Mouse (Mus musculus) hematopoietic stem cell, adult 5-6 weeks (primary cell): ENCODE measurements around the gene Sass6. TPM values are rescaled to one million over a fixed set of nuclear protein-coding genes. Genes with fewer than 3 reads are reported as not detected.
A peak's percentile ranks its signal among the peaks of the same experiment; 100 is the strongest.
"Not testable (repeated sequence)": the region's sequence is repeated elsewhere in the genome, so short reads cannot be mapped to it uniquely, and the experiment has no call there.

Experiments used
- ATAC-seq, 2 experiments: fragments of 125-278 bp in 1 of 2; replicated peaks in 1 of 2; 2 replicates each; pipeline ENCODE4 v1.8.0; 2016 to 2017; ENCODE audit warnings: inconsistent platforms in 2 of 2, mild to moderate bottlenecking in 2 of 2, moderate number of reproducible peaks in 2 of 2, low read depth in 1 of 2, moderate TSS enrichment in 1 of 2; ENCODE audit not compliant: low FRiP score in 2 of 2, poor library complexity in 2 of 2, severe bottlenecking in 2 of 2, insufficient read depth in 1 of 2, low TSS enrichment in 1 of 2
- total RNA-seq: library from RNA; stranded (forward); fragments of 172-1452, 232-1000 nt; gene quantifications from 2 replicates; pipeline ENCODE4 v1.2.3, GENCODE M21; 2017

Sass6 gene
- 34.1 and 43.9 TPM in 2 replicates for total RNA-seq

- ATAC-seq: peak; percentile 97 to 98
Measured at GRCm38 (mm10) chr3:116594728-116595602, at the start of gene Sass6. Sass6 (plus strand) TSS chr3:116594982.

DNA sequence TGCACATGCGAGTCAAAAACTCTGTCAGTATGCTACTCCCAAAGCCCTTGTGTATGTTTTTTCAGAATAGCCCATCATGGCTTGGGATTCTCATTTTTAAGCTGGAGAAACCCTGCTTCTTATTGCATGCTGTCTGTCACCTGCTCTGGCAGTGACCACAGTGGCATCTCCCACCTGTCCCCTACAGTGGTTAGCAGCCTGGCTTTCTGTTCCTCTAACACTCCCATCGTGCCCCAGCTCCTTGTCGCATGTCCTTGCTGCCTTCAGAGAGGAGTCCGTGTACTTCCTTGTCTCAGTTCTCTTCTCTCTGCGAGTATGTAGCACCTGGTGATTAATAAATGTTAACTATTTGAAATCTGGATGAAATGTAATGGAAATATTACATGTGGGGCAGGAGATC, 47.4 kb upstream of the Sass6 start:
- ATAC-seq: no peak

DNA sequence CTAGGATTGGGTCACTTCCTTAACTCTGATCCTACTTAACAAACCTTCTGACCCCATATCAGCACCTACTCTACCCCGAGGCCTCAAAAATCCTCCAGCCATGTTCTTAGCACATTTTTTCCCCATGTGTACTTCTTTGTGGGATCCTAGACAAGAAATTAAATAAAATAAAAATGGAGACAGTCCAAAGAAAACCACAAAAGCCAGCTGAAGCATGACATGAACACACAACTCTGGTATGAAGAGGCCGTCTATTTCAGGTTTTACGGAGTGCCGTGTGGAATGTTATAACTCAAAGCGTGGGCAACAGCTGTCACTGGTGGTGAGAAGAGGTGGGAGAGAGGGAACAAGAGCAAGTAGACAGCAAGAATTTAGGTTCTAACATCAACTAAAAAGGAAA, 43.4 kb upstream of the Sass6 start:
- ATAC-seq: no peak

DNA sequence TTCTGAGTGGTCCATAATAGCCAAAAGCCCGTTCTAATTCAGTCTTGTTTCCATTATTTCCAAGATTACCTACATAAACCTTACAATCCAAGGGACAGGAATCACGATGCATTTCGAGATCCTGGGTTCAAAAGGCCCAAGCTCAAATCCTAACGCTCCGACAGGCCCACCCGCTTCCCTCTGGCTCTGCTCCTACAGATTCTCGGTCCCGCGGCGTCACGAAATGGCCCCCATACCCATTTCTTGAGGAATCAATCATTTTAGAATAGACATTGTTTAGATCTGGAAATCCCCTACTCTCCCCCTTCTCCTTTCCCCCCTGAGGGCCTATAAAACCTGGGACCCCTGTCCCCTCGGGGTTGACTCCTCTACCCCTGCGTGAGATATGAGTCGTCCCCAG, 33.5 kb upstream of the Sass6 start:
- not testable (repeated sequence) for ATAC-seq

DNA sequence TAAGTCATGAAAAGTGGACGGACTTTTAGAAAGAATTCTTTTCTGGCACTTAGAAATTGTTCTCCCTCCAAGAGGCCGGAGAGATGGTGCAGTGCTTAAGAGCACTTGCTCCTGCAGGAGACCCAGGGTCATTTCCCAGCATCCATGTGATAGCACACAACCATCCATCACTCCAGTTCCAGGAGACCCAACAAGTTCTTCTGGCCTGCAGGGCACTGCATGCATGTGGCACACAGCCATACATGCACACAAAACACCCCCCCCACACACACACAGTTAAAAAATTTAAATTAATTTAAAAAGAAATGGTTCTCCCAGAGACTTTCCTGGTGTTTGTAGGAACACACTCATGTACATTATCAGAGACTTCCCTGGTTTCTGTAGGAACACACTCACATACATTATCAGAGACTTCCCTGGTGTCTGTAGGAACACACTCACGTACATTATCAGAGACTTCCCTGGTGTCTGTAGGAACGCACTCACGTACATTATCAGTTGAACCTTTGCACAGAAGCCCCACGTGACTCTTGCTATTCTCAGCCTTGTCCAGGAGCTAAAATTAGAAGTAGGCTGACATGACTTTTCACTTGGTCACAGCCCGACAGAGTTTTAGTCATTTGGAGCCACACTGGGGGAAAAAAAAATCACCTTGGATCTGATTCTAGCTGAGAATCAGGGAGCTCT, 32.2 kb upstream of the Sass6 start, which contains the start of gene Lrrc39:
Gene Lrrc39, plus strand, starts transcription at position 566 of the 687 bp plus-strand sequence.
- peak; percentile 56 to 80 for ATAC-seq

GRCm38 (mm10) chr3:116563095-116563492, 31.7 kb upstream of the Sass6 start:
- peak in 1 of 2 experiments; percentile 38; a peak in 1 of 4 replicates for ATAC-seq

DNA sequence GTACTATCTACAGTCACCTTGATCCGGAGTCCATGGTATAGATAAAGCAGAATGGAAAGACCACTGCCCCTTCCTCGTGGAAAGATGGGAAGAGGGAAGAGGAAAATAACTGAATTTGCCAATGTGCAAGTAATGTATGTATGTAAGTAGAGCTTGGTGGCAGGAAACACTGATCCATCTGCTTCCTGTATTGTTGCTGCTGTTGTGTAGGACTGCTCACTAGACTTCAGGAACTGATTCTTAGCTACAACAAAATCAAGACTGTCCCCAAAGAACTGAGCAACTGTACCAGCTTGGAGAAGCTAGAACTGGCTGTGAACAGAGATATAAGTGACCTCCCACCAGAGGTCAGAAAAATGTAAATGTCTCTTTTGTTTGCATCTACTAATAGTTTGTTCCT, 24.2 kb upstream of the Sass6 start:
- ATAC-seq: peak; percentile 58 to 71

DNA sequence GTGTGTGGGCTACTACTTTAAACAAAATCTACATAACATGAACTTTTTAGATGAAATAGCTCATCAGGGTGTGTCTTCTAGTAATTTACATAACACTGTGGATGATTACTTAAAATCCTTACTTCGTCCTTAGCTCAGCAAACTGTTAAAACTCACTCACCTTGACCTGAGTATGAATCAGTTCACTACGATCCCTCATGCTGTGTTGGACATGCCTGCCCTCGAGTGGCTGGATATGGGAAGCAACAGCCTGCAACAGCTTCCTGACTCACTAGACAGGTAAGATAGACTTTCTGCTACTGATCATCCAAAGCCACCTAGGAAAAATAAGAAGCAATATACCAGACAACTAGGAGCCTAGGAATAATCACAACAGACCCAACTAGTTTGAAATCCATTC, 17.5 kb upstream of the Sass6 start:
- peak in 1 of 2 experiments; percentile 32; a peak in 1 of 4 replicates for ATAC-seq

- ATAC-seq: no peak
Measured at GRCm38 (mm10) chr3:116582201-116582600, 12.6 kb upstream of the Sass6 start.

DNA sequence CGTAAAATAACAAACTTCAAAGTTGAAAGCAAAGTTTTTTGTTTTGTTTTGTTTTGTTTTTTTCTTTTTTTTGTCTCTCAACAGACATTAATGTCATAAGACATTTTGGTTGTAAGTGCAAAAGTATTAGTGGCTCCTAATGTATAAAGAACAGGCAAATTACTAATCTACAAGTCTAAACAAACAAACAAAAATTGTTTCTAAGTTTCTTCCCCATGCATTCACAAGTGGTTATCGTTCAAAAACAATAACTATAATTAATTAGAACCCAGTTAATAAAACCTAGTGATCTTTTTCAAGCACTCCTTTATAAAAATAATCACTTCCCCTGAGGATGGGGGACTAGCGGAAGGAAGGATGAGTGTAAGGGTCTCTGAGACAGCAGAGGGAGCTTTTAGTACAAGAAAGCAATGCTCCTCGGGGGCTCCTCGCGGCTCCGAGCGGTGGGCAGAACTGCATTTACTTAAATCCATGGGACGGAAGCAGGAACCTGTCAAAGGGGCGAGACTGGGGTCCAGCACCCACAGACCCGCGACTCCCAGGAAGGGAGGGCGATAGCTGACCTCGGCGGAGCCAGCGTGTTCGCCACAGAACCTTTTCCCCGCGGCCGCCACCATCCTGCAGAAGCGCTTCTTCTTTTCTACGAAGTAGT, 580 bp upstream of the Sass6 start:
- ATAC-seq: peak; percentile 55 to 61

- ATAC-seq: no peak
Measured at GRCm38 (mm10) chr3:116595603-116595991, 815 bp downstream of the Sass6 start.

GRCm38 (mm10) chr3:116599705-116600104, 4.9 kb downstream of the Sass6 start:
- ATAC-seq: no peak

DNA sequence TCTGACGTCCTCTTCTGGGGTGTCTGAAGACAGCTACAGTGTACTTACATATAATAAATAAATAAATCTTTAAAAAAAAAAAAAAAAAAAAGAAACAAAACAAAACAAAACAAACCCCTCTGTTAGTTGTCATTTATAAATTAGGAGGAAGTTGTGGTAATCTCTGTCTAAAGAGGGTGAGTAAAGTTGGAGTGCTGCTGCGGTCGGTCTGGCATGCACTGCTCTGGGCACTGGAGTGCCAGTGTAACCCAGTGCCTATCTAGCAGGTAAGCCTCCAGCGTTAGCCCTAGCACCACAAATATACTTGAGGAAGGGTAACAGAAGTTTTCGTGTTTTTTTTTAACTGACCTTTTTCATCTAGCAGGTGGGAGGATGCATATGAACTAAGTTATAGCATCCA, 6.2 kb downstream of the Sass6 start:
- peak; percentile 85 to 87 for ATAC-seq

DNA sequence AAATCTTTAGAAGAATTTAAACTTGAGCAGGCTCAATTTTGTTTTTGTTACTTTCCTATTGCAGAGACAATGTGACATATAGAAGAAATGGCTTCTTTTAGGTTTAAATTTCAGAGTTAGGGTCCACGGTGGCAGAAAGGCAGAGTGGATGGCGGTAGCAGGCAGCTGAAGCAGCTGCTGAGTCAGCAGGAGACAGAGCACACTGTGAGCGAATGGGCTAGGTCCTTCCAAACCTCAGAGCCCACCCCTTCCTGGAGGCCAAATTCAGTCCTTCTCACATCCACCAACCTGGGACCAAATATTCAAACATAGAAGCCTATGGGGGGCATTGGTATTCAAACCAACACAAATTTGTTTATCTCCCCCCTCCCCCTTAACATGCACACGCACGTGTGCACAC, 7.0 kb downstream of the Sass6 start:
- ATAC-seq: peak in 1 of 2 experiments; percentile 56; a peak in 2 of 4 replicates

GRCm38 (mm10) chr3:116604570-116604969, 9.8 kb downstream of the Sass6 start:
- ATAC-seq: no peak

- no peak for ATAC-seq
Measured at GRCm38 (mm10) chr3:116614295-116614892, 19.6 kb downstream of the Sass6 start, which contains the start of gene Trmt13. Trmt13 (minus strand) TSS chr3:116614587.

DNA sequence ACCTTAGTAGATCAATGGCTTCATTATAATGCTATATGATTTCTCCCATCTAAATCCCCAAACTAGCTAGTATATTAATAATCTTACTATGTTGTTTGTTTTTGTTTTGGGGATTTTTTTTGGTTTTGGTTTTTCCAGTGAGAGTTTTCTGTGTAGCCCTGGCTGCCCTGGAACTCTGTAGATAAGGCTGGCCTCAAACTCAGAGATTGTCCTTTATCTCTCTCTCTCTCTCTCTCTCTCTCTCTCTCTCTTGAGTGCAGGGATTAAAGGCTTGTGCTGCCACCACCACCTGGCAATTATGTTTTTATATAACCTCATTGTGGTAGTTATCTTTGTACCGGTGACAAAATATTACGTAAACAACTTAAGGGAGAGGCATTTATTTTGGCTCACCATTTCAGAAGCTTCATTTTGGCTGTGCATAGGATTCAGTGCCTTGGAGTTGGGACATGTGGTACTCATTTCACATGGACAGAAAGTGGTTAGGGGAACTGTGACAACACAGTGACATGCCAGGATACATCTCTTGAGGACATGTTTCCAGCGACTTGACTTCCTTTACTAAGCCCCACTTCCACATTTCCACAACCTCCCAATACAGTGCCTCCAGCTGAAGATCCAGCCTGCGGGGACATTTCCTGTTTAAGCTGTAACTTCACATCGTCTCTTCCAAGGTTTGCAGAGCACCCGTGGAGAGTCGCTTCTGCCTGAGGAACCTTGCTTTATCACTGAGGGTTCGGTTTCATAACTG, 20.7 kb downstream of the Sass6 start:
- no peak for ATAC-seq
